Mouse (Mus musculus) kidney, postnatal 36 days (tissue): ENCODE measurements around the gene Vmn2r96.
"Not testable (repeated sequence)": the region's sequence is repeated elsewhere in the genome, so short reads cannot be mapped to it uniquely, and the experiment has no call there.

ENCODE experiments used
- DNase-seq, 2 experiments: peaks; one replicate each; pipeline ENCODE4 v3.0.0; 2021 to 2022; ENCODE audit warnings: mixed read lengths in 2 of 2

Vmn2r96 gene

DNA sequence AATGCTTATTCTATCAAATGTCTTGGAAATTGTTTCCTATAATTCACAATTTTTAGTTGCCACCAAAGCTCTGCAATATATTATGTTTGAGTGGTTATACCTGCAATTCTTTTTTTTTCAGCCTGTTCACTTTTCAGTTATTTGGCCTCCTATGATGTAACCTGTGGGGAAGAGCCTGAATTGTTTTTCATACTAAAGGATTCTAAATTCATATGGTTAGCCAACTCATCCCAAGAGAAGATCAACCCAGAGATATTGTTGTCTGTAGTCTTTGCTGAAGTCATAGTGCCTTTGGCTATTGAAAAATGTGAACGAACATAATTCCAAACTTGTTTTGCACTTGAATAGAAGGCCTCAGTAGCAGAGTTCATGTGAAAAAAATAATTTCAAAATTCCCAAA lies at the start of gene Vmn2r96:
Gene Vmn2r96, plus strand, starts transcription at position 301 of the 400 bp plus-strand sequence.
- DNase-seq: not testable (repeated sequence)

DNA sequence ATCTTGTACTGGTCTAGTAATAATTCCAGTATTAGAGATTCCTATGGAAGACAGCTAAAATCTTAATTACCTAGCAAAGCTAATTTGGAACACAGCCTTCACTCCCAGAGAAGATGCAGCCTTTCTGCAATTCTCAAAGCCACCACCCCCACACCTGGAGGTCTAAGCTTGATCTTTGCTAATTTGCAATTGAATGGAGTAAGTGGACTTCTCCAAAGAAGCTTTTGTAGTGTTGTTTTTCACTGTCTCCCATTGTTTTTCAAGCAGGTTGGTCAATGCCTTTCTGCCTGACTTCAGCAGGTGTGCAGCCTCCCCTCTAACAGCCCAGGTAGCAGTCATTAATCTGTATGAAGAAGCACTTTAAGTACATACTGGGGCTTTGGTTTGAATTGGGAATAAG lies 49.6 kb upstream of the Vmn2r96 start:
- DNase-seq: no peak

DNA sequence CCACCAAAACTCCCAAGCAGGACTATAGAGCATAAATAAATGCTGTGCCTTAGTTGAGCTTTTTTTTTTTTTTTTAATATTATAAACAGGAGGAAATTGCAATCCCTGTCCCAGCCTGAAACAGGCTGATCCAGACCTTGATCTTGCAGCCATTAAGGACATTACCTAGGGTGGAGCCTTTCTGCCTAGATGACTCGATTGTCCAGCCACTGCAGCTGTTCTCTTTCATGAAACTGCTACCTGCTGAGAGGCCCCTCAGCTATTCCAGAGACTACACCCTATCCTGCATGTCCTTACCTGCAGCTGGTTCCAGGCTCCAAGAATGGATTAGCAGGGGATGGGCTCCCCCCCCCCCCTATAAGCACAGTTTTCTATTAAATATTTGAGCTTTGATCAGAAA lies 49.0 kb upstream of the Vmn2r96 start:
- DNase-seq: no peak

DNA sequence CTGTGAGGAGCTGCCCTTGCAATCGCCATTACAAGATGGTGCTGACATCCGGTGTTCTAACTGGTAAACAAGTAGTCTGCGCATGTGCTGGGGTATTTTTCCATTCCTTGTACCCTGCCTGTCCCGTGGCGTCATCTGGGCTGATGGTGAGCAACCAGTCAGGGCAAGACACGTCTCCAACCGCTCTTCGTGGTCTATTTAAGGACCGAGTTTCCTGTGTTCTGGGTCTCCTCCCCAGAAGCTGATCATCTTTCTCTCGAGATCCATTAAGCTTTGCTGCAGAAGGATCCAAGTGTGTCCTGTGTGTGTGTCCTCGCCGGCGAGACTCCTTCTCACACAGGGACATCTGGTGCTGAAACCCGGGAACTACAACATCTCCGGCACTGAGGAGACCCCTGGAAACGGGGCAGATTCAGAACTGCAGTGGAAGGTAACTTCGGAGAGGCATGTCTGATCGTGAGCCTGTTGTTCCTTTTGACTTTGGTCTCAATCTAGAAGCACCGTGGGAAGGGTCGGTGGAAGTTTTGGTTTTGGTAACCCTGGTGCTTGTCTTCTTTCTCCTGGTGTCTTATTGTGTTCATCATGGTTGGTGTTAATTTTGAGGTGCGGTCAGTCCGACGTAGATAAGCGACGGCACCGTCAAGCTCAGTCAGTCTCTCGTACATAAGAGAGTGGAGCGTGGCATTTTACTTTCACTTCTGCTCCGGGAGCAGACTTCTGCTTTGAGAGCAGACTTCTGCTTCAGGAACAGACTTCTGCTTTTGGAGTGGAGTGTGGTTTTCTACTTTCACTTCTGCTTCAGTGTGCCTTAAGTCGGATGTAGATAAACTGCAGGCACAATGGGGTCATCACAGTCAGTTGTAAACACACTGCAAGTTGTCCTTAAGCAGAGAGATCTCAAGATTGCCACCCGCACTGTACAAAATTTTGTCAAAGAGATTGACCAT lies 14.5 kb upstream of the Vmn2r96 start:
- peak in 1 of 2 experiments; percentile 1 for DNase-seq

DNA sequence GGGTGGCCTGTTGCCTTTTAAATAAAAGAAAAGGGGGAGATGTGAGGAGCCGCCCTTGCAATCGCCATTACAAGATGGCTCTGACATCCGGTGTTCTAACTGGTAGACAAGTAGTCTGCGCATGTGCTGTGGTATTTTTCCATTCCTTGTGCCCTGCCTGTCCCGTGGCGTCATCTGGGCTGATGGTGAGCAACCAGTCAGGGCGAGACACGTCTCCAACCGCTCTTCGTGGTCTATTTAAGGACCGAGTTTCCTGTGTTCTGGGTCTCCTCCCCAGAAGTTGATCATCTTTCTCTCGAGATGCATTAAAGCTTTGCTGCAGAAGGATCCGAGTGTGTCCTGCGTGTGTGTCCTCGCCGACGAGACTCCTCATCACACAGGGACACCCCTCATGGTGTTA lies 6.8 kb upstream of the Vmn2r96 start:
- DNase-seq: not testable (repeated sequence)

DNA sequence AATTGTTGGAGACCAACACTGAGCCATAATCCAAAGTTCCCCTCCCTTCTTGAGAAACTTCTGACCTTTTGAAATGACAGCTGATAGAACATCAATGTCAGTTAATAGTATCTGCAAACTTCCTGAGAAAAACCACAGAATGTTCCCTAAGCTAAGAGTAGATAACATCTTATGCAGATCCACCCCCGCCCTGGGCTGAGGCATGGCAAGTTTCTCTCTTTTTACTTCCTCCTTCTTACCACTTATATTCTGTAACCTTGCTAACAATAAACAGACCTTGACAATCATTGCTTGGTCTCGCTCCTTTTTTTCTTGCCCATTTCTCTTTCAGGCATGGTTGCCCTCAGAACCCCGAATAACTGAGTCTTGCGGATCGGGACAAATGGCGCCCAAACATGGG lies 42.2 kb downstream of the Vmn2r96 start:
- DNase-seq: not testable (repeated sequence)

DNA sequence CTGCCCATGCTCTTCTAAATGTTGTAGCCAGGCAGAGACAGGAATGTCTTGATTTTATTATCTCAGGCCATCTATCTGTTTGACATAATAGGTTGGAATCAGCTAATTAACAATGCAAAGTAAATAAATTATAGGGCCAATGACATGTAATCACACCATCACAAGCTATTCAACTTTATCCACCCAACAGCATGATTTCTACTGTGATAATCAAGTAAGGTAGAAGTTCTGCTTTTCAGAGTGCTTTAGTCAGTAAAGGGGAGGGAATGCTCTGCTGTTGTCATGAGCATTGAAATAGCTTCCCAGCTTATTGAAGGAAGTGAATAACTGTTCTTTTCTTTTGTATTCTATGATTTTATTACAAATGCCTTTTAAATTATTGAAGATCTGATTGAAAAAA lies 53.6 kb downstream of the Vmn2r96 start:
- DNase-seq: no peak
